Mouse (Mus musculus) limb, embryonic 14.5 days (tissue): ENCODE measurements around the gene Kif28. TPM values are rescaled to one million over a fixed set of nuclear protein-coding genes. Genes with fewer than 3 reads are reported as not detected.
"Not testable (repeated sequence)": the region's sequence is repeated elsewhere in the genome, so short reads cannot be mapped to it uniquely, and the experiment has no call there.

ENCODE experiments used
- ATAC-seq: fragments of 200-750 bp; cut with Nextera tagmentation; 2 replicates; pipeline ENCODE4 v1.8.0; 2017; ENCODE audit warnings: low read depth, moderate number of reproducible peaks, moderate TSS enrichment; ENCODE audit not compliant: low FRiP score
- DNase-seq: peaks from one replicate; pipeline ENCODE4 v3.0.0-alpha.2; 2015; ENCODE audit warnings: low spot score
- H3K27ac ChIP-seq: fragments of 300-500 bp; sonication (generic); replicated peaks from 2 replicates; pipeline ENCODE4 v1.5.1; 2014; ENCODE audit warnings: low read depth, mild to moderate bottlenecking, low read length, moderate library complexity, mixed read lengths
- H3K27me3 ChIP-seq: fragments of 300-500 bp; sonication (generic); 2 replicates; pipeline ENCODE4 v1.6.1; 2014; ENCODE audit warnings: low read length, mixed read lengths; ENCODE audit not compliant: control insufficient read depth, insufficient read depth
- H3K36me3 ChIP-seq: fragments of 300-500 bp; sonication (generic); 2 replicates; pipeline ENCODE4 v1.6.1; 2014; ENCODE audit warnings: mild to moderate bottlenecking, low read length, moderate library complexity, mixed read lengths; ENCODE audit not compliant: control insufficient read depth, insufficient read depth
- H3K4me1 ChIP-seq: fragments of 300-500 bp; sonication (generic); 2 replicates; pipeline ENCODE4 v1.6.1; 2014; ENCODE audit warnings: antibody characterized with exemption, low read length, mixed read lengths; ENCODE audit not compliant: control insufficient read depth, insufficient read depth
- H3K4me2 ChIP-seq: fragments of 300-500 bp; sonication (generic); replicated peaks from 2 replicates; pipeline ENCODE4 v1.6.1; 2014; ENCODE audit warnings: low read depth, mild to moderate bottlenecking, low read length, moderate library complexity; ENCODE audit not compliant: severe bottlenecking
- H3K4me3 ChIP-seq: fragments of 300-500 bp; sonication (generic); replicated peaks from 2 replicates; pipeline ENCODE4 v1.5.1; 2014; ENCODE audit warnings: low read length
- H3K9ac ChIP-seq: fragments of 300-500 bp; sonication (generic); 2 replicates; pipeline ENCODE4 v1.6.1; 2014; ENCODE audit warnings: mild to moderate bottlenecking, low read depth, low read length, moderate library complexity; ENCODE audit not compliant: severe bottlenecking
- H3K9me3 ChIP-seq: fragments of 300-500 bp; sonication (generic); 2 replicates; pipeline ENCODE4 v1.6.1; 2016; ENCODE audit warnings: low read length; ENCODE audit not compliant: control insufficient read depth
- POLR2A ChIP-seq: fragments of 200-500 bp; IDR thresholded peaks from 2 replicates; pipeline ENCODE4 v1.8.0; 2012; ENCODE audit warnings: inconsistent platforms, mild to moderate bottlenecking, moderate library complexity, borderline replicate concordance; ENCODE audit not compliant: insufficient read depth, insufficient read length; ENCODE audit errors: extremely low read depth
- WGBS: fragments of 180-500 bp; shearing (Covaris S2); extraction: QIAGEN DNeasy Blood & Tissue Kit; methylation state at CpG from one replicate; pipeline ENCODE4 v1.1.7; 2014; 5-methylcytosine and 5-hydroxymethylcytosine counted together
- polyA plus RNA-seq, 2 experiments: library from polyadenylated mRNA; depleted of rRNA in 1 of 2; stranded (reverse) in 1 of 2; unstranded in 1 of 2; fragments of >200 nt; fragmentation: Nextera tagmentation in 1 of 2; extraction: Ambion mirVana in 1 of 2; gene quantifications; 2 replicates each; pipeline versions ENCODE4 v1.2.1 to v1.2.3; 2012 to 2014

Gene Kif28
- polyA plus RNA-seq, 2 experiments = 0.06 TPM; not detected in 1

- no peak for DNase-seq
- Histone ChIP-seq H3K4me1 (no peaks in the 10 kb centered on the region), H3K36me3 (no peaks in the 10 kb centered on the region), H3K27me3 (no peaks in the 10 kb centered on the region), H3K27ac (no peak overlapping the region), H3K4me2 (no peak overlapping the region), H3K4me3 (no peak overlapping the region), H3K9ac (no peak overlapping the region), H3K9me3 (no peaks in the 10 kb centered on the region)
- no peak for ATAC-seq
- TF ChIP-seq POLR2A = no peak
- 91% methylated on average over 4 of the region's 4 CpGs for WGBS
Observed at GRCm38 (mm10) chr1:179715786-179716185, 29.3 kb downstream of the Kif28 start.

DNA sequence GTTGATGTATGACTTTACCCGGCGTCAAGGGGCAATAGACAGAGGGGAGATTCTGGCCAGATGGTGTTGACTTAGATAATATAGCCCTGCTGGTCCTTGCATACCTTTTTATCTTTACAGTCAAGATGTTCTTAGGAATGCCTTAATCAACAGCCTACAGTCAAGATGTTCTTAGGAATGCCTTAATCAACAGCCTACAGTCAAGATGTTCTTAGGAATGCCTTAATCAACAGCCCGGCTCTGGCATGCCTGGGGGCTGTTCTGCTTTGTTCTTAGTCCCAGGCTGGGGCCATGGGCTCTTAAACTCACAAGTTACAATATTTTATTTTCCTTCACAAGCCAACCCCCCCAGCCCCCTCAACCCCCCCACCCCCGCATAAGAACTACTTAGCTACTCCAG, 29.8 kb downstream of the Kif28 start:
- not testable (repeated sequence) for H3K4me1 ChIP-seq

GRCm38 (mm10) chr1:179713367-179713766, 31.7 kb downstream of the Kif28 start:
- no peak for TF ChIP-seq POLR2A
- 79% methylated on average over 3 of the region's 3 CpGs for WGBS
- H3K9ac ChIP-seq = no peak overlapping the region
- H3K36me3 ChIP-seq = no peaks in the 10 kb centered on the region
- ATAC-seq (no peak), DNase-seq (no peak)
- H3K27me3 ChIP-seq = no peaks in the 10 kb centered on the region
- H3K4me1 ChIP-seq = no peaks in the 10 kb centered on the region
- no peak overlapping the region for H3K27ac ChIP-seq
- H3K4me2 ChIP-seq = no peak overlapping the region
- H3K9me3 ChIP-seq = no peaks in the 10 kb centered on the region
- no peak overlapping the region for H3K4me3 ChIP-seq

More for the DNA sequence above, 29.8 kb downstream of the Kif28 start:
- ATAC-seq, H3K4me3 ChIP-seq, DNase-seq, H3K36me3 ChIP-seq, H3K4me2 ChIP-seq, H3K9me3 ChIP-seq, H3K9ac ChIP-seq, H3K27ac ChIP-seq, H3K27me3 ChIP-seq: not testable (repeated sequence)
- WGBS = 95% methylated on average over 2 of the region's 4 CpGs

DNA sequence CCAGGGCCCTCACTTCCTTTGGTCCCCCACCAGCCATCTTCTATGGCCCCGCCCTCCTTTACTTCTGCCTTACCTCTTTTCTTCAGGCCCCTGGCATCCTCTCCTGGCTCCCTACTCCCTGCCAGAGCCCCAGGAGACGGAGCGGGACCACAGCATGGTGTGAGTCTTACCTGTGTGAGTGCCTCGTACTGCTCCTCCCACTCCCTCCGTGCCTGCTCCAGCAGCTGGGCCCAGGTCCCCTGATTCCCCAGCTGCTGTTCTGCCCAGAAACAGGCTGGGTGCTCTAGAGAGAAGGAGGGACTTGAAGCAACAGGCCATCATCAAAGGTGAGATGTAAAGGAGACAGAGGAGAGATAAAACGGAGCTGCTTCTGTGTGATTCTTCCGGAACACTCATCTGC, 32.4 kb downstream of the Kif28 start:
- ATAC-seq = no peak
- no peaks in the 10 kb centered on the region for H3K36me3 ChIP-seq
- H3K4me1 ChIP-seq = no peaks in the 10 kb centered on the region
- no peak overlapping the region for H3K9ac ChIP-seq
- no peak overlapping the region for H3K4me2 ChIP-seq
- no peak overlapping the region for H3K4me3 ChIP-seq
- WGBS = 81% methylated on average over 7 of the region's 7 CpGs
- no peaks in the 10 kb centered on the region for H3K27me3 ChIP-seq
- no peak for TF ChIP-seq POLR2A
- H3K27ac ChIP-seq = no peak overlapping the region
- no peak for DNase-seq
- H3K9me3 ChIP-seq = no peaks in the 10 kb centered on the region

DNA sequence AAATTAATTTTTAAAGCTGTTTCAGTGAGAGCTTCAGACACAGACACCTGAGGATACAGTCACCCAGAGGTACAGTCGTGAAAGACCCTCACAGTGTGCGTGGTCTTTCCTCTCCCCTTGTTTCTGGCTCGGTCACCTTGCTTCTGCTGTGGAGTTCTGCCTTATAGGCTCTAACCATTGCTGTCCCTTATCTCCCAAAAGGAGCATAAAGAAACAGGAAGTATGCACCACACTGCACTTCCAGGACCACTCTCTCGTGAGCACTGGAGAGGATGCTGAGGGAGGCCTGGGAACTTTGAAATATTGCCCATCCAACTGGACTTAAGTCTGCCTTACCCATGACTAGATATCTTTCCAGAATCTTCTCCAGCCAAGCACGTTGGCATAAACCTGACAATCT, 34.3 kb downstream of the Kif28 start:
- ATAC-seq = no peak

DNA sequence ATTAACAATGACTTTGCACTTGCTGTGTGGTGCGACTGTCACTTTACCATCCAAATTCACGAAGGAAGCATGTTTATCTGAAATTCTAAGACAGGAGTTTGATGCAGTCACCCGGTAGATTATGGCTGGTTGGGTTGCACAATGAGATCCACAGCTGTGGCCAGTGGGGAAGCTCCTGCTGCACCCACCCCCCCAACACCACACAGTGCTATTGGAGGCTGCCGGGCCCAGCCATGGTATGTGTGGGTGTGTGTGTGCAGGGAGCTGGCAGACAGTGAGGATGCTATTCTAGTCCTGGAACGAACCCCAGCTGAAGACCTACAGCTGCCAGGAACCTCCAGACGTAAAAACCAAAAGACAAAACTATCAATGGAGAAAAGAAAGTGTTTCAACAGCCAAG, 35.7 kb downstream of the Kif28 start:
- ATAC-seq = 0 out of 2 replicates have a peak, but pooled peaks have one; percentile 44
- Histone ChIP-seq H3K4me3 (no peak overlapping the region), H3K4me2 (no peak overlapping the region), H3K9me3 (no peaks in the 10 kb centered on the region), H3K4me1 (no peaks in the 10 kb centered on the region), H3K27me3 (no peaks in the 10 kb centered on the region), H3K9ac (no peak overlapping the region), H3K36me3 (no peaks in the 10 kb centered on the region), H3K27ac (no peak overlapping the region)
- no peak for TF ChIP-seq POLR2A
- WGBS = 70% methylated on average over 6 of the region's 6 CpGs
- DNase-seq = no peak

More for the DNA sequence above, 34.3 kb downstream of the Kif28 start:
- H3K9ac ChIP-seq = no peak overlapping the region
- H3K27me3 ChIP-seq = no peaks in the 10 kb centered on the region
- TF ChIP-seq POLR2A = no peak
- no peak overlapping the region for H3K27ac ChIP-seq
- no peak overlapping the region for H3K4me3 ChIP-seq
- DNase-seq = no peak
- WGBS = 88% methylated on average over 5 of the region's 5 CpGs
- H3K9me3 ChIP-seq = no peaks in the 10 kb centered on the region
- H3K4me2 ChIP-seq = no peak overlapping the region
- H3K4me1 ChIP-seq = no peaks in the 10 kb centered on the region
- H3K36me3 ChIP-seq = no peaks in the 10 kb centered on the region
